Mouse (Mus musculus) brain, adult 2 months (tissue): Measurements from ENCODE around the gene Lamb2.

Experiments used
- DNase-seq: peaks from one replicate; pipeline ENCODE4 v3.0.0; 2011; ENCODE audit warnings: low read depth, low spot score

The Lamb2 gene

DNA sequence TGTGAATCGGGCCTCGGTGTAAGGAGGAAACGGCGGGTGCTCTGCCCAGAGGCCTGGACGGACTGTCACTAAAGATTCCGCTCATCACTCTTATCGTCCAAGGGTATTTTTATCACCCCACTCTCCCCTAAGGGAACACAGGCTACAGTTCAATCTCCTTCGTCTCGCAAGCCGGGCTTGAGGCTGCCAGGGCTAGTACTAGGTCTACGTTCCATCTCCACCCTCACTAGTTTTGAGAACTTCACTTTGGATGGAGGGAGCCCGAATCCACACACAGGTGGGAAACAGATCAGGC lies 11.7 kb downstream of the Lamb2 start:
- no peak for DNase-seq

GRCm38 (mm10) chr9:108492043-108492750 lies 12.7 kb downstream of the Lamb2 start:
- peak; percentile 11 for DNase-seq

DNA sequence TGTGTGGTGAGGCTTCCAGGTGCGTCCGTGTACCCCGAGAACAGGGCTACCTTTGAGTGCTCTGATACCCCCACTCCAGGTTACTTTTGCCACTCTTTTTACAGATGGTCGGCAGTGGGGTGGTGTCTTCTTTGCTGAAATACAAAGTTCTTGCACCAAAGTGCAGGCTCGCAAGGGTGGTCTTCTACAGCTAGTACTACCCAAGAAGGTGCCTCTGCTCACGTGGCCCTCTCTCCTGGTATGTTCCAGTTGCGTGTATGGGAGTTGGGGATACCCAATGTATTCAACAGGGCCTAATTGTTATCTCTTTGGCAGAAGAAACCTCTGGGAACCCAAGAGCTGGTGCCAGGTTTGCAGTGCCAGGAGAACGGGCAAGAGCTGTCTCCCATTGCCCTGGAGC lies 13.7 kb downstream of the Lamb2 start:
- no peak for DNase-seq

DNA sequence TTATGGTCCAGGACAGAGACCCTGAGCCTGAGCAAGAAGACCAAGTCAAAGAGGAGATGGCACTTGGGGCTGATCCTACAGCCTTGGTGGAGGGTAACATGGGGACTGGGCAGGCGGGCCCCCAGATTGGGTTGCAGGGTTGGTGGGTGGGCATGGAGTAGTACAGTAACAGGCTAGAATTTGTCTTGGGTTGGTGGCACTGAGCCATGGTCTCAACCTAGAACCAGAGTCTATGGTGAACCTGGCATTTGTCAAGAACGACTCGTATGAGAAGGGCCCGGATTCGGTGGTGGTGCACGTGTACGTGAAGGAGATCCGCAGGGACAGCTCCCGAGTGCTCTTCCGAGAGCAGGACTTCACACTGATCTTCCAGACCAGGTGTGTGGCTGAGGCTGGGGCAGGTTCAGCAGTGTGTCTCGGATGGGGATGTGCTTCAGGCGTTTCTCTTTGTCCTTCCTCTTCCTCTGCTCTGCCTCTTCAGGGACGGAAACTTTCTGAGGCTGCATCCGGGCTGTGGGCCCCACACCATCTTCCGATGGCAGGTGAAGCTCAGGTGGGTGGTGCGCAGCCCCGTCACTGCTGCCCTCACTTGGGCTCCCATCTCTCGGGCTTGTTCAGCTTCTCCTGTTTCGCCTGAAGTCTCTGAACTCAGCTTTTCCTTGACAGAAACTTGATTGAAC lies 14.8 kb downstream of the Lamb2 start:
- no peak for DNase-seq

- no peak for DNase-seq
These were observed 15.4 kb downstream of the Lamb2 start for GRCm38 (mm10) chr9:108494905-108495304.

DNA sequence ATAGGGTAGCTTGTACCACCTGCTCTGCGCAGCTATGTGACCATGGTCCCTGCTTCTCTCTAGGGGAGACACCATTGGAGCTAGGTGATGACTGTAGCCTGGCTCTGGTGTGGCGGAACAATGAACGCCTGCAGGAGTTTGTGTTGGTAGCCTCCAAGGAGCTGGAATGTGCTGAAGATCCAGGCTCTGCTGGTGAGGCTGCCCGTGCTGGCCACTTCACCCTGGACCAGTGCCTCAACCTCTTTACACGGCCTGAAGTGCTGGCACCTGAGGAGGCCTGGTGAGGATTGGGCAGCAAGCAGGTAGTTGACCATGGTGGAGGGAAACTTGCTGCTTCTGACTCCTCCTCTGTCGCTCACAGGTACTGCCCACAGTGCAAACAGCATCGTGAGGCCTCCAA lies 19.7 kb downstream of the Lamb2 start:
- no peak for DNase-seq

GRCm38 (mm10) chr9:108499943-108500342 lies 20.4 kb downstream of the Lamb2 start:
- DNase-seq = no peak

- no peak for DNase-seq
These were observed 27.4 kb downstream of the Lamb2 start for GRCm38 (mm10) chr9:108506901-108507300.

DNA sequence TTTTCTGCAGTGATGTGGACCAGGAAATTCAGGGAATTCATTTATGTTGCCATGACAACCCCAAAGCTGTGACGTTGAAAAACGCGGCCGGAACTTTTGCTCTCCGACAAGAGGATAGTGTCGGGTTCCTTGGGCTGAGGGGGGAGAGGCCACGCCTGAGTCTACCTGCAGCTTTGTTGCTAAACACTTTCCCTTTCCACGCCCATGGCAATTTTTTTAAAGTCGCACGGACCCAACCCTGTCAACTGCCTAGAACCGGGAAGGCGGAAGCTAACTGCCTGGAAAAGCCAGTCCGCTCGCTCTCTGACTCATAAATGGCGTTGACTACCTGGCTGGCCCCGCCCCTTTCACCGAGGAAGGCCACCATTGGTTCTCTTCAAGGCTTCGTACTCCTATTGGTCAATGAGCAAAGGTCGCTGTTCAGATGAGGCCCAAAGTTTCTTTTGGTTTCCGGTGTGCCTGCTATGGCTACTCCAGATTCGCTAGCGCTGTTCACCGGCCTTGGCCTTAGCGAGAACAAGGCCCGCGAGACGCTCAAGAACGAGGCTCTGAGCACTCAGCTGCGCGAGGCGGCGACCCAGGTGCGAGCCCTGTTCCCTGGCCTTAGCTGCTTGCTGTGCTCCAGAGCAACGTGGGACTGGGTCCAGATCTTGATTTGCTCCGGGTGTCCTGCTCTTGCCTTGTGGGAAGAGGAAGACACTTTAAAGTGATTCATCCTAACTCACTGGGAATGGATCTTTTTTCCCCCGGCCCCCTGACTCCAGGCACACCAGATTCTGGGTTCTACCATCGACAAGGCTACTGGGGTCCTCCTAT lies 28.3 kb downstream of the Lamb2 start, which contains the start of gene Qars:
Gene Qars, plus strand, starts transcription at position 88 of the 816 bp plus-strand sequence.
- DNase-seq = peak; percentile 98

- DNase-seq = no peak
These were observed 29.2 kb downstream of the Lamb2 start for GRCm38 (mm10) chr9:108508776-108509175.

GRCm38 (mm10) chr9:108516380-108517251 lies 37.1 kb downstream of the Lamb2 start, which contains the start of gene Qrich1:
Qrich1 (plus strand) TSS chr9:108516806.
- peak; percentile 98 for DNase-seq

DNA sequence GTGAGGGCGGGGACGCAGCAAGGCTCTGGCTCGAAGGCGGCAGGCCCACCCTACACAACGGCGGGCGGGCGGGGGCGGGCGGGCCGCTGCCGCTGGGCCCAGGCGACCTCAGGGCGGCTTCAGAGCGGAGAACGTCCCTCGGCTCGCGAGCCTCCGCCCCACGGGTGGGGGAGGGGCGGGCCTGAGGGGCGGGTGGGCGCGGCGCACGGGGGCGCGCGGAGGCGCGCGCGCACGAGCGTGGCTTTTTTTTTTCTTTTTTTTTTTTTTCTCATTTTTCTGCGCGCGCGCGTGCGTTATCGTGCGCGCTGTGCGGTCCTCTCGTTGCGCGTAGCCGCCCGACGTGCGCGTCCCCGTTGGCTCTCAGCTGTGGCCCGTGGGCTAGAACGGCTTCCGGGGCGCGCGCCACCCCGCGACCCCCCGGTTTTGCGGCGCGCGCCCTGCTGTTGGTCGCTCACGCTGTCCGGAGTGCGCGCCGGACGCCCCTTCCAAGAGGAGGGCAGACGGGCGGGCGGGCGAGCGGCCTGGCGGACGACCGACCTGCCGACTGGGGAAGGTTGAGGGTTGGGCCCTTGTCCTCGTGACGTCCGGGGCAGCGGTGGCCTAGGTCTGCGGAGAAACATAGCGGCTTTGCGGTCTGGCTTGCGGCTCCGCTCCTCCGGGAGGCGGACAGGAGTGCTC lies 37.9 kb downstream of the Lamb2 start:
- peak; percentile 92 for DNase-seq

DNA sequence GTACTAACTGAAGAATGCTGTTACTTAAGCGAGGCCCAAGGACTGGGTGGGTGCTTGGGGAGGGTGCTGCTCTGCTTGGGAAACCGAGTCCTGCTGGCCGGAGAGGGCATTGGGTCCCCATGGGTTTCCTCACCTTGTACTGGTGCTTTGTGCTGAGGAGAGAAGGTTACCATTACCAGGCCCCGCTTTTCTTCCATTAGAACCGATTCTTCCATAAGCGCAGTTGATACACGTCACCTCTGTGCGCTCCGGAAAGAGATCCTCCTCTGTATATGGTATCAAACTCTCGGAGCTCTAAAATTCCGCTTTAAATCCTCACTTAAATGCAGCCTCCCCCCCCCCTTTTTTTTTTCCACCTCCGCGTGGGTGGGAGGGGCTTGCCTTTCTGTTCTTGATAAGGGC lies 38.4 kb downstream of the Lamb2 start:
- DNase-seq = peak; percentile 80

- DNase-seq = no peak
These were observed 42.1 kb downstream of the Lamb2 start for GRCm38 (mm10) chr9:108521604-108522003.

DNA sequence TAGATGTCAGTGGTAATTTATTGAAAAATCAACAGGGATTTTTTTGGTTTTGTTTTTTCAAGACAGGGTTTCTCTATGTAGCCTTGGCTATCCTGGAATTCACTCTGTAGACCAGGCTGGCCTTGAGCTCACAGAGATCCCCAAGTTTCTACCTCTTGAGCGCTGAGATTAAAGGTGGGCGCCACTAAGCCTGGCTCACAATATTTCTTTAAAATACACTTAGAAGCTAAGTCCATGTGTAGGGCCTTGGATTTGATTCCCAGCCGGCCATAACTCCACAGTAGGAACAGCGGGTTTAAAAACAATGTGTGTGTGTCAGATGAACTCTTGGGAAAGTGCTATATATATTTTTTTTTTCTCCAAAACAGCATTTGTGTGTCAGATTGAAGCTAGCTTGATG lies 43.8 kb downstream of the Lamb2 start:
- DNase-seq = no peak

DNA sequence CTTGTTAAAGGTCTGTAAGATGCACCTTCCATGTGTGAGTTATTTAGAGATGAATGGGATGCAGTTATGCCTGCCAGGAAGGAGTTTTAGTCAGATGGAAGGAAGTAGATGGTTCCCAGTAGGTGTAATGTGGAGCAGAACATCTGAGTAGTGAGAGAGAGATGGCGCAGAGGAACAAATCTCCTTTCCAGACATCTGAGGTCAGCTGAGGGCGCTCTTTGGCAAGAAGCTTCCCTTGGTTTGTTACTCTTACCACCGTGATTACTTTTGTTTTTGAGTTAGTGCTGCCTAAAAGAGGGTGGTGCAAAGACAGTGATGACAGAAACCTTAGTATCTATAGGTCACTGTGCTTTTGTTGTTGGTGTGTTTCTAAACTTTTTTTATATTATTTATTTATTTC lies 45.9 kb downstream of the Lamb2 start:
- DNase-seq = peak; percentile 13

DNA sequence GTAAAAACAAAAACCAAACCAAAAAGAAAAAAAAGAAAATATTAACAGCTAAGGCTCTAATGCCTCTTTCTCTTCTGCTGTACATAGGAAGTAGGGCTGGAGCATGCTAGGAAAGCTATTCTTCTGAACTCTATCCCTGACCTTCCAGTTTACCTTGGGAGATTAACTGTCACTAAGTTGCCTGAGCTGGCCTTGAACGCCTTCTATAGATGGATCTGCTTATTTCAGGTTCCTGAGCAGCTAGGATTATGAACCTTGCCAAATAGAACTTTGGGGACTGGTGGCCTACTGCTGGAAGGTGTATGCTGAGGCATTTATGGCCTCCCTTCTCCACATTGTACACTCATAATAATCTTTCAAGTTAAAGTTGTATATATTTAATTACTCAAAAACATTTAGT lies 51.4 kb downstream of the Lamb2 start:
- DNase-seq = no peak

DNA sequence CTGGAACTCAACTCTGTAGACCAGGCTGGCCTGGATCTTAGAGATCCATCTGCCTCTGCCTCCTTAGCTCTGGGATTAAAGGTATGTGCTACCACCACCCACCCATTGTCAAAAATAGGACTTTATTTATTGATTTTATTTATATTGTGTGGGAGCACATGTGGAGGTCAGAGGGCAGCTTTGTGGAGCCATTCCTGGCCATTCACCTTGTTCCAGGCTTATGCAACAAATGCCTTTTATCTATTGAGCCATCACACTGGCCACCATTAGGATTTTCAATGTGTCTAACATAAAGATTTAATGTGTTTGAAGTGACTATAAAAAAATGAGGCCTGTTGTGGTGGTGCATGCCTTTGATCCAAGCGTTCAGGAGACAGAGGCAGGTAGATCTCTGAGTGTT lies 52.0 kb downstream of the Lamb2 start:
- no peak for DNase-seq
